Mouse (Mus musculus): Measurements from ENCODE around the gene St7. TPM values are rescaled to one million over a fixed set of nuclear protein-coding genes. Genes with fewer than 3 reads are reported as not detected.

Gene St7
- polyA plus RNA-seq, 3 experiments from 2014 or later: 2.1 to 4.8 (median 3.9) TPM

DNA sequence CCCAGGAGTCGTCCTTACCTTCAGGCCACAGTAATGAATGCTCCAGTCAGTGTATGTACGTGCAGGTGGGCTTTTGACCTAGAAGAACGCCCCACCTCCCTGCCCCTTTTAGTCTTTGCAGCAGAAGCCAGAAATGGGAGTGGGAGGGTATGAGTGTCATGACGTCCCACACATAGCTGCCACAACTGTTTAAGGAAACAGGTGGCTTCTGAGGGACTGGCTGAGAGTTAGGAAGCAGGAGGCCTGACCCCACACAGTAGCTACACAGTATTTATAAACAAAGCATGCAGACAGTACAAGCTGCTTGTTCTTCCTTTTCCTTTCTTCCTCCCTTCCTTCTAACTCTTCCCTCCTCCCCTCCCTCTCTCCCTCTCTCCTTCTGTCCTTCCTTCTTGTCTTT lies 135.6 kb downstream of the St7 start:
- no peak for ATAC-seq

GRCm38 (mm10) chr6:17829981-17830380 lies 137.2 kb downstream of the St7 start:
- no peak for ATAC-seq

GRCm38 (mm10) chr6:17834493-17834892 lies 141.8 kb downstream of the St7 start:
- peak; percentile 84 for ATAC-seq

GRCm38 (mm10) chr6:17835693-17836092 lies 143.0 kb downstream of the St7 start:
- ATAC-seq: no peak

DNA sequence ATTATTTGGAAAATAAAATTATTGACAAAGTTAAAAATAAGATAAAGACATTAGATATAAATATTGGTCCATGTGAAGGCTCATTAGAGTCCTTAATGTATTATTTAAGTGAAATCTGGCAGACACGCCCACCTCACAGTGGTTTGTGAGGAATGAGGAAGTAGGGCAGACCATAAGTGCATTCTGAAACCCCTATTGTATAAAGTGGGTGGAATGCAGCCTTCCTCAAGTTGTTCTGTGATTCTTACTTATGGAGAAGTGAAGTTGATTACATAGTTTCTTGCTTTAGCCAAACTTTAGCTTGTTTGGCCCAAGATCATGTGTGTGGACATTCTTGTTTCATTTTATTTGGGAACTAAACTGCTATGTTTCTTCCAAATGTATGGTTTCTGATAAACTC lies 144.9 kb downstream of the St7 start:
- ATAC-seq: no peak

GRCm38 (mm10) chr6:17840431-17840830 lies 147.7 kb downstream of the St7 start:
- ATAC-seq: no peak

DNA sequence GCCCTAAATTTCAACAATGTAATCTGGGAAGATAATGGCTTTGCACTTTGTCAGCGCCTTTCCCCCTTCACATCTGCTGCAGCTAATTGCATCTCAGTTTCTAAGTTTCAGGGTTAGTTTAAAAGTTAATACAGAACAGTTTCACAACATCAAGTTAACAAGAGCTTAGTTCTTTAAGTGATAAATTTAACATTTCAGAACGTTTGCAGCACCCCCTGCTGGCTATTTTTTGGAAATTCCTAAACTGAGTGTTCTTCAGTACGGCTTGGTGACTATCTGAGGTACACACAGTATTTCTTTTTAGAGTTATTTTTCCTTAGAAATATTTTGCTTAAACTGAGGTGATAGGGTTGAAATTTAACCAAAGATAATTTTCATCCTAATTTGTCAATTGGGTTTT lies 150.0 kb downstream of the St7 start:
- ATAC-seq: peak; percentile 76

DNA sequence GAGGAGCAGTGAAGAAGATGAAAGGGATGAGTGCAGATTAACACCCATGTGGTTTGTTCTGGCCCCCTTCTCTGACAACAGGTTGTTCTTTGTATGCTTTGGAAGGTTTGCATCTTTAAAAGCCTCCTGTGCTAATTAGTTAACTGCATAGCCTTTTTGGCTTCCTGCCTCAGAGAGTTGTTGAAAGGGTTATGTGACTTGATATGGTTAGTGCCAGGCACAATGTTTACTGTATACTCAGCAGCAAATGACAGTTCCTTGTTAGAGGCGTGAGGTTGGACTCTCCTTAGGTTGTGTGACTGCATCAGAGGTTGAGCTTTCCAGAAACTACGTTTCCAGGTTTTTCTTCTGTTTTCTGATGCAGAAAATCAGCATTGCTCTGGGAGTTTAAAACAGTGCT lies 158.6 kb downstream of the St7 start:
- peak; percentile 21 for ATAC-seq

GRCm38 (mm10) chr6:17853587-17854274 lies 161.0 kb downstream of the St7 start:
- no peak for ATAC-seq

DNA sequence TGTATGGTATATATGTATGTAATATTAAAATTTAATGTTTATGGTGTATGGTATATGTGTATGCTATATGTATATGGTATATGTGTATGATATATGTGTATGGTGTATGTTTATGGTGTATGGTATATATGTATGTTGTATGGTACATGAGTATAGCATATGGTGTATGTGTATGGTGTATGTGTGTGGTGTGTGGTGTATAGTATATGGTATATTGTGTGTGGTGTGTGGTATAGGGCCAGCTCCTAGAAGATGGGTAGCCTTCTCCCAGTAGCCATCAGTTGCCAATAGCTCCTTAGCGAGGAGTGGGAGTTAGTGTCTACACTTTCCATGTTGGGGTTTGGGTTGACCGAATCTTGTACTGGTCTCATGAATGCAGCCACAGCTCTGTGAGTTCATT lies 162.9 kb downstream of the St7 start:
- ATAC-seq: no peak

DNA sequence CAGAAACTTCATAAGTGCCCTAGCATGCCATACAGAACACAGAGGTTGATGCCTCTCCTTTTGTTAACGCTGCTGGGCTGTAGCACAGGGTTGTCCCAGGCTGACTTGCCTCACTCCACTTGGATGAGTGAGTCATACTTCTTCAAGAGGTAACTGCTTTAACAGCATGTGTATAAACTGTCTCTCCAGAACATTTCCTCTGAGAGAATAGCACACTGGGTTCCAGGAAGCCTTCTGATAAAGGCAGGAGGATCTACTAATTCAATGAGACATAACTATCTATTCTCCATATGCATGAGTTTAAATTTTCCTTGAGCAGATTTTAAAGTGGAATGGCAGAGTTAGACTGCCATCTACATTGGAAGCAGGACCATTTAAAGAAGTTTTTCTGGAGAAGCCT lies 166.8 kb downstream of the St7 start:
- ATAC-seq: no peak

- ATAC-seq: no peak
Measured at GRCm38 (mm10) chr6:17860463-17860862, 167.7 kb downstream of the St7 start.

GRCm38 (mm10) chr6:17867796-17868195 lies 175.1 kb downstream of the St7 start:
- no peak for ATAC-seq

- no peak for ATAC-seq
Measured at GRCm38 (mm10) chr6:17871831-17872372, 179.2 kb downstream of the St7 start.

DNA sequence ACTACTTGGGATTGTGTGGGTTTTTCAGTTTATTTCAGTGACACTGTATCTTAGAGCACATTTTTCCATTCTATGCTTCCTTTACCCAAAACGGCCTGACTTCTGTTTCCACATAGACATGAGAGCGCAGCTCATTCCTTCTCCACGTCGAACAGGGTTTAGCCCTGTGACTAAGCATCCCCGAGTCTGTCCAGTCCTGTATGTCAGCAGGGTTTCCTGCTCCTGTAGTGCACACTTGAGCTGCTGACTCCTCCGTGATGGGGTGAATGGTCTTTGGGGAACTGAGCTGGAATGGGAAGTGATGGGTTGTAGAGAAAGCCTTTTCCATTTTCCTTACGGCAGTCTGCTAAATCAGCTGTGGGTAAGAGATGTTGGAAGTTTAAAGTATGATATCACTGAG lies 182.9 kb downstream of the St7 start:
- no peak for ATAC-seq

- ATAC-seq: no peak
Measured at GRCm38 (mm10) chr6:17876023-17876613, 183.4 kb downstream of the St7 start.

- ATAC-seq: no peak
Measured at GRCm38 (mm10) chr6:17876670-17877179, 184.0 kb downstream of the St7 start.

GRCm38 (mm10) chr6:17882943-17883342 lies 190.2 kb downstream of the St7 start:
- ATAC-seq: no peak

GRCm38 (mm10) chr6:17887765-17888164 lies 195.0 kb downstream of the St7 start:
- ATAC-seq: no peak

- no peak for ATAC-seq
Measured at GRCm38 (mm10) chr6:17895562-17895961, 202.8 kb downstream of the St7 start.

GRCm38 (mm10) chr6:17898539-17898938 lies 205.8 kb downstream of the St7 start:
- ATAC-seq: no peak

DNA sequence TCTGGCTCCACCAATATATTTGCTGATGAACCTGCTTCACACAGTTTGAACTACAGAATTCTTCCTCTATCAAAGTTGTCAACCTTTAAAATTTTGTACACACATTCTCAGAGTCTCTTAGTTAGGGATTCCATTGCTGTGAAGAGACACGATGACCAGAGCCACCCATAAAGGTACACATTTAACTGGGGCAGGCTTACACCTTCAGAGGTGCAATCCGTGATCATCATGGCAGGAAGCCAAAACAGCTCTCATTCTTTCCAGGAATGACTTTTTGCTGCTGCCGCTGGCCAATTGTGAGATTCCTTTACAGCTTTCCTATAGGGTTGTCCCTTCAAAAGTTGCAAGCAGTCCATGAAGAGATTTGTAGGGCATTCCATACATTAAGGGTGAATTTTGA lies 210.6 kb downstream of the St7 start:
- ATAC-seq: no peak

DNA sequence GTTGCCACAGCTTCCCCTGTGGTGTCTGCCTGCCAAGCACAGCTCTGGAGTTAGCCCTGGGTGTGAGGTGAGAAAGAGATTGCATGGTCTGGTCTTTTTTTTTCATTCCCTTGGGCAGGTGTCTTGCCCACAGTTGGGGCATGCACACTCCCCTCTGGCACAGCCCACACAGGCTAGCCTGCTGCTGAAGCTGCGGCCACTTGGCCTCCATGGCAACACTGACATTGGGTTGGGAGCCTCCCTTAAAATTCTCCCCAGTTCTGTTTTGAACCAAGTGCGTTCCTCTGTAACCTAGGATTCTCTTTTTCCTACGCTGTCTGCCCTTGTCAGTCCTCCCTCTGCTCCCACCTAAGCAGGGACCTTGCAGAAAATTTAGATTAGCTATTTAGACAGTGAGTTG lies 213.0 kb downstream of the St7 start:
- no peak for ATAC-seq

- ATAC-seq: no peak
Measured at GRCm38 (mm10) chr6:17906289-17906688, 213.6 kb downstream of the St7 start.

All from inflammation-experienced regulatory T-cells, adult 6 months (primary cell).